ENCODE assay signal across 28 mouse cellular contexts in genomic region chr5:8857201-8857600, GRCm38 (mm10). TPM values are rescaled to one million over a fixed set of nuclear protein-coding genes. Genes with fewer than 3 reads are reported as not detected.
"Had no signal": no experiment of that assay in that cellular context is flagged by ENCODE, and none has a peak within 500 bp of the region (broad histone marks: within the 10 kb centered on the region; RNA-seq: fewer than 3 reads in every experiment).

No protein-coding gene starts in this region.

- H3K9ac ChIP-seq: embryonic facial prominence, embryonic 12.5 days; embryonic facial prominence, embryonic 13.5 days; embryonic facial prominence, embryonic 15.5 days; forebrain, embryonic 12.5 days; forebrain, embryonic 13.5 days; forebrain, embryonic 15.5 days; forebrain, postnatal 0 days had no signal

- DNase-seq: cerebellum, adult 2 months; cerebellum, adult 8-10 months; cerebellum, adult 9-10 months; cerebellum, adult 9-11 months; cerebellum, postnatal 10 days; cerebellum, postnatal 14 days; cerebellum, postnatal 25 days; cerebellum, postnatal 36 days; embryo, embryonic 11 days; forebrain, postnatal 0 days; gastrocnemius, adult 2 months; gastrocnemius, postnatal 10 days; gastrocnemius, postnatal 14 days; gastrocnemius, postnatal 25 days; gastrocnemius, postnatal 36 days; heart, adult 18-20 months; heart, adult 2 months had no signal

- H3K4me3 ChIP-seq: embryonic facial prominence, embryonic 10.5 days; embryonic facial prominence, embryonic 12.5 days; embryonic facial prominence, embryonic 13.5 days; embryonic facial prominence, embryonic 15.5 days; erythroblast, embryonic 14.5 days; forebrain, embryonic 10.5 days; forebrain, embryonic 12.5 days; forebrain, embryonic 13.5 days; forebrain, embryonic 15.5 days; gastrocnemius, adult 2 months; heart, adult 2 months had no signal

- H3K9me3 ChIP-seq: embryonic facial prominence, embryonic 10.5 days; embryonic facial prominence, embryonic 12.5 days; embryonic facial prominence, embryonic 13.5 days; embryonic facial prominence, embryonic 15.5 days; forebrain, embryonic 10.5 days; forebrain, embryonic 12.5 days; forebrain, embryonic 13.5 days; forebrain, embryonic 15.5 days had no signal

- H3K27me3 ChIP-seq: embryonic facial prominence, embryonic 12.5 days; embryonic facial prominence, embryonic 13.5 days; embryonic facial prominence, embryonic 15.5 days; forebrain, embryonic 12.5 days; forebrain, embryonic 13.5 days; forebrain, embryonic 15.5 days had no signal

- H3K4me1 ChIP-seq: embryonic facial prominence, embryonic 10.5 days; embryonic facial prominence, embryonic 12.5 days; embryonic facial prominence, embryonic 13.5 days; embryonic facial prominence, embryonic 15.5 days; forebrain, embryonic 10.5 days; forebrain, embryonic 12.5 days had no signal

- ATAC-seq: forebrain, embryonic 13.5 days; forebrain, embryonic 14.5 days; forebrain, embryonic 15.5 days; forebrain, embryonic 16.5 days; forebrain, postnatal 0 days had no signal

- H3K4me2 ChIP-seq: embryonic facial prominence, embryonic 12.5 days; embryonic facial prominence, embryonic 13.5 days; embryonic facial prominence, embryonic 15.5 days; forebrain, embryonic 12.5 days; forebrain, embryonic 13.5 days; forebrain, embryonic 15.5 days had no signal

- H3K27ac ChIP-seq: embryonic facial prominence, embryonic 10.5 days; embryonic facial prominence, embryonic 12.5 days; embryonic facial prominence, embryonic 13.5 days; embryonic facial prominence, embryonic 15.5 days; forebrain, embryonic 10.5 days; forebrain, embryonic 12.5 days; forebrain, embryonic 13.5 days; forebrain, embryonic 15.5 days; gastrocnemius, adult 2 months; heart, adult 2 months had no signal

- H3K36me3 ChIP-seq: embryonic facial prominence, embryonic 10.5 days; embryonic facial prominence, embryonic 12.5 days; embryonic facial prominence, embryonic 13.5 days; embryonic facial prominence, embryonic 15.5 days; forebrain, embryonic 10.5 days; forebrain, embryonic 12.5 days; forebrain, embryonic 15.5 days had no signal

RNA-seq across cellular contexts. Expression of gene Abcb1b, which starts 59.3 kb away (rescaled TPM):
- polyA plus RNA-seq: erythroblast, embryonic 14.5 days had no signal
